ENCODE assay signal across 11 mouse cellular contexts in genomic region chr8:72305210-72305905, GRCm38 (mm10). TPM values are rescaled to one million over a fixed set of nuclear protein-coding genes. Genes with fewer than 3 reads are reported as not detected.
DNase-seq lines count a peak whose midpoint lies in the region; ATAC-seq and TF ChIP-seq lines count a peak whose summit lies in the region.
"Had no signal": no experiment of that assay in that cellular context is flagged by ENCODE, and none has a peak within 500 bp of the region (broad histone marks: within the 10 kb centered on the region; RNA-seq: fewer than 3 reads in every experiment).

Gm10282 (minus strand) TSS chr8:72305260.

- H3K4me3 ChIP-seq in forebrain, embryonic 10.5 days = no peak within 1 kb of the TSS
- H3K4me3 ChIP-seq in forebrain, postnatal 0 days (ENCODE audit: low read depth, low read length) = no peak within 1 kb of the TSS
- H3K4me3 ChIP-seq in midbrain, embryonic 12.5 days = no peak within 1 kb of the TSS
- H3K4me3 ChIP-seq in midbrain, embryonic 16.5 days (ENCODE audit: low read depth, low read length) = no peak within 1 kb of the TSS
- no peak within 1 kb of the TSS for H3K4me3 ChIP-seq in hindbrain, embryonic 11.5 days (ENCODE audit: low read depth, low read length)
- no peak within 1 kb of the TSS for H3K4me3 ChIP-seq in stomach, embryonic 15.5 days (replicated peaks)
- no peak within 1 kb of the TSS for H3K4me3 ChIP-seq in cerebellum, adult 2 months (replicated peaks; ENCODE audit: insufficient read depth, low read depth, low read length)

- no peaks in the 10 kb centered on the region for H3K27me3 ChIP-seq in forebrain, embryonic 10.5 days (ENCODE audit: poor library complexity, severe bottlenecking)
- no peaks in the 10 kb centered on the region for H3K27me3 ChIP-seq in forebrain, postnatal 0 days (ENCODE audit: insufficient read depth, low read length)
- H3K27me3 ChIP-seq in midbrain, embryonic 12.5 days = no peaks in the 10 kb centered on the region
- no peaks in the 10 kb centered on the region for H3K27me3 ChIP-seq in midbrain, embryonic 16.5 days (ENCODE audit: control insufficient read depth, insufficient read depth, low read depth, low read length)
- H3K27me3 ChIP-seq in hindbrain, embryonic 11.5 days (ENCODE audit: control insufficient read depth, insufficient read depth, low read length) = no peaks in the 10 kb centered on the region
- no peaks in the 10 kb centered on the region for H3K27me3 ChIP-seq in stomach, embryonic 15.5 days (replicated peaks)
- no peaks in the 10 kb centered on the region for H3K27me3 ChIP-seq in cerebellum, adult 2 months (ENCODE audit: control insufficient read depth, insufficient read depth, low read length)

- no peak for TF ChIP-seq CTCF in forebrain, postnatal 0 days (IDR thresholded peaks at IDR 0.05; ENCODE audit: low read depth)
- TF ChIP-seq CTCF in cerebellum, adult 2 months (IDR thresholded peaks at IDR 0.05; ENCODE audit: borderline replicate concordance, insufficient read depth, low read depth, low read length) = no peak

- H3K36me3 ChIP-seq in forebrain, embryonic 10.5 days (replicated peaks) = no peaks in the 10 kb centered on the region
- no peaks in the 10 kb centered on the region for H3K36me3 ChIP-seq in forebrain, postnatal 0 days (ENCODE audit: insufficient read depth)
- no peaks in the 10 kb centered on the region for H3K36me3 ChIP-seq in midbrain, embryonic 12.5 days
- no peaks in the 10 kb centered on the region for H3K36me3 ChIP-seq in midbrain, embryonic 16.5 days (ENCODE audit: control insufficient read depth, insufficient read depth, low read length)
- no peaks in the 10 kb centered on the region for H3K36me3 ChIP-seq in hindbrain, embryonic 11.5 days (ENCODE audit: control insufficient read depth, insufficient read depth, low read length)
- H3K36me3 ChIP-seq in stomach, embryonic 15.5 days = no peaks in the 10 kb centered on the region

- no peak within 1 kb of the TSS for H3K9ac ChIP-seq in forebrain, postnatal 0 days
- H3K9ac ChIP-seq in midbrain, embryonic 12.5 days (replicated peaks) = no peak within 1 kb of the TSS
- no peak within 1 kb of the TSS for H3K9ac ChIP-seq in midbrain, embryonic 16.5 days (ENCODE audit: low read depth, low read length)
- H3K9ac ChIP-seq in hindbrain, embryonic 11.5 days (ENCODE audit: low read depth, low read length) = no peak within 1 kb of the TSS
- no peak within 1 kb of the TSS for H3K9ac ChIP-seq in stomach, embryonic 15.5 days

- H3K9me3 ChIP-seq in forebrain, embryonic 10.5 days = no peaks in the 10 kb centered on the region
- no peaks in the 10 kb centered on the region for H3K9me3 ChIP-seq in forebrain, postnatal 0 days (ENCODE audit: low read length)
- H3K9me3 ChIP-seq in midbrain, embryonic 12.5 days = no peaks in the 10 kb centered on the region
- no peaks in the 10 kb centered on the region for H3K9me3 ChIP-seq in midbrain, embryonic 16.5 days (replicated peaks; ENCODE audit: control insufficient read depth, low read length, poor library complexity, severe bottlenecking)
- no peaks in the 10 kb centered on the region for H3K9me3 ChIP-seq in hindbrain, embryonic 11.5 days (ENCODE audit: control insufficient read depth, low read length)
- no peaks in the 10 kb centered on the region for H3K9me3 ChIP-seq in stomach, embryonic 15.5 days

- H3K4me2 ChIP-seq in forebrain, postnatal 0 days (ENCODE audit: low read depth) = no peak within 1 kb of the TSS
- H3K4me2 ChIP-seq in midbrain, embryonic 12.5 days (replicated peaks) = no peak within 1 kb of the TSS
- no peak within 1 kb of the TSS for H3K4me2 ChIP-seq in midbrain, embryonic 16.5 days (ENCODE audit: low read length)
- H3K4me2 ChIP-seq in hindbrain, embryonic 11.5 days (replicated peaks; ENCODE audit: low read depth, low read length) = no peak within 1 kb of the TSS
- no peak within 1 kb of the TSS for H3K4me2 ChIP-seq in stomach, embryonic 15.5 days

- no peak for TF ChIP-seq POLR2A in cerebellum, adult 2 months (IDR thresholded peaks at IDR 0.05; ENCODE audit: borderline replicate concordance, insufficient read depth, low read length)

- no peak for ATAC-seq in forebrain, postnatal 0 days
- ATAC-seq in midbrain, embryonic 12.5 days (ENCODE audit: low FRiP score, low read depth) = no peak
- ATAC-seq in midbrain, embryonic 16.5 days = no peak
- ATAC-seq in hindbrain, embryonic 11.5 days (ENCODE audit: low FRiP score) = no peak
- ATAC-seq in stomach, embryonic 15.5 days (ENCODE audit: insufficient read depth, low FRiP score, low read depth) = no peak
- ATAC-seq: CD4-positive, CD25-positive, alpha-beta regulatory T cell, adult 4 months had no signal

- no peak within 1 kb of the TSS for H3K27ac ChIP-seq in forebrain, embryonic 10.5 days
- no peak within 1 kb of the TSS for H3K27ac ChIP-seq in forebrain, postnatal 0 days (ENCODE audit: low read depth, low read length)
- H3K27ac ChIP-seq in midbrain, embryonic 12.5 days (replicated peaks) = no peak within 1 kb of the TSS
- no peak within 1 kb of the TSS for H3K27ac ChIP-seq in midbrain, embryonic 16.5 days (ENCODE audit: low read length)
- no peak within 1 kb of the TSS for H3K27ac ChIP-seq in hindbrain, embryonic 11.5 days (ENCODE audit: low read depth, low read length)
- no peak within 1 kb of the TSS for H3K27ac ChIP-seq in stomach, embryonic 15.5 days
- H3K27ac ChIP-seq in cerebellum, adult 2 months (ENCODE audit: insufficient read depth, low read length) = no peak within 1 kb of the TSS

- no peaks in the 10 kb centered on the region for H3K4me1 ChIP-seq in forebrain, embryonic 10.5 days
- no peaks in the 10 kb centered on the region for H3K4me1 ChIP-seq in forebrain, postnatal 0 days (ENCODE audit: insufficient read depth)
- H3K4me1 ChIP-seq in midbrain, embryonic 12.5 days = 0 out of 2 replicates have a peak, but pooled peaks cover 4% of the 10 kb centered on the region
- H3K4me1 ChIP-seq in midbrain, embryonic 16.5 days (ENCODE audit: control insufficient read depth, insufficient read depth, low read length) = no peaks in the 10 kb centered on the region
- H3K4me1 ChIP-seq in hindbrain, embryonic 11.5 days (replicated peaks; ENCODE audit: control insufficient read depth, insufficient read depth, low read length) = no peaks in the 10 kb centered on the region
- H3K4me1 ChIP-seq in stomach, embryonic 15.5 days = 0 out of 2 replicates have a peak, but pooled peaks cover 4% of the 10 kb centered on the region
- H3K4me1 ChIP-seq in cerebellum, adult 2 months (ENCODE audit: control insufficient read depth, insufficient read depth, low read length) = no peaks in the 10 kb centered on the region

- no peak for DNase-seq in forebrain, embryonic 10.5 days (ENCODE audit: extremely low spot score, low spot score)
- no peak for DNase-seq in forebrain, postnatal 0 days
- no peak for DNase-seq in hindbrain, embryonic 11.5 days (ENCODE audit: low spot score)
- DNase-seq in cerebellum, adult 2 months = no peak
- no peak for DNase-seq in lung, postnatal 10 days
- DNase-seq: cerebellum, postnatal 10 days; layer of hippocampus, postnatal 36 days had no signal

- WGBS in forebrain, embryonic 10.5 days = 77% methylated on average over 16 of the region's 16 CpGs
- 75% methylated on average over 14 of the region's 16 CpGs for WGBS in forebrain, postnatal 0 days
- WGBS in midbrain, embryonic 12.5 days = 80% methylated on average over 16 of the region's 16 CpGs
- WGBS in midbrain, embryonic 16.5 days = 73% methylated on average over 12 of the region's 16 CpGs
- 75% methylated on average over 14 of the region's 16 CpGs for WGBS in hindbrain, embryonic 11.5 days
- WGBS in stomach, embryonic 15.5 days = 73% methylated on average over 16 of the region's 16 CpGs
- 75% methylated on average over 16 of the region's 16 CpGs for WGBS in cerebellum, adult 2 months

RNA-seq across cellular contexts. Expression of gene Gm10282, which starts in this region (rescaled TPM):
- 36.7 and 41.7 TPM in 2 replicates for polyA plus RNA-seq in forebrain, embryonic 10.5 days (2016; fragmentation: Nextera tagmentation; extraction: Ambion mirVana)
- total RNA-seq in forebrain, postnatal 0 days (2014; rRNA removed) = 4.5 and 4.7 TPM in 2 replicates
- polyA plus RNA-seq in forebrain, postnatal 0 days (2015; fragmentation: Nextera tagmentation; extraction: Ambion mirVana) = 14.9 and 15.4 TPM in 2 replicates
- 25.7 and 32.3 TPM in 2 replicates for polyA plus RNA-seq in midbrain, embryonic 12.5 days (2016; fragmentation: Nextera tagmentation; extraction: Ambion mirVana)
- 9.7 and 11.3 TPM in 2 replicates for polyA plus RNA-seq in midbrain, embryonic 16.5 days (2015; fragmentation: Nextera tagmentation; extraction: Ambion mirVana)
- polyA plus RNA-seq in hindbrain, embryonic 11.5 days (2014; fragmentation: Nextera tagmentation; extraction: Ambion mirVana) = 32.2 and 35.1 TPM in 2 replicates
- polyA plus RNA-seq in stomach, embryonic 15.5 days (2015; fragmentation: Nextera tagmentation; extraction: Ambion mirVana) = 22.1 and 43.6 TPM in 2 replicates
- 3.9 TPM in 2 replicates for polyA plus RNA-seq in cerebellum, adult 2 months (2012; rRNA removed)
